In genomic region chr1:32352076-32352475, GRCm38 (mm10) we compare ENCODE assay signal across 23 mouse cellular contexts.
DNase-seq lines count a peak whose midpoint lies in the region; ATAC-seq lines count a peak whose summit lies in the region.
"Had no signal": no experiment of that assay in that cellular context is flagged by ENCODE, and none has a peak within 500 bp of the region (broad histone marks: within the 10 kb centered on the region; RNA-seq: fewer than 3 reads in every experiment).

No protein-coding gene starts in this region.

- H3K9me3 ChIP-seq in hindbrain, embryonic 14.5 days (ENCODE audit: control insufficient read depth, low read length) = no peaks in the 10 kb centered on the region
- no peaks in the 10 kb centered on the region for H3K9me3 ChIP-seq in hindbrain, embryonic 11.5 days (ENCODE audit: control insufficient read depth, low read length)
- no peaks in the 10 kb centered on the region for H3K9me3 ChIP-seq in neural tube, embryonic 13.5 days
- H3K9me3 ChIP-seq: embryonic facial prominence, embryonic 10.5 days; embryonic facial prominence, embryonic 12.5 days; forebrain, embryonic 13.5 days; forebrain, embryonic 15.5 days; G1E had no signal

- H3K9ac ChIP-seq in hindbrain, embryonic 14.5 days = no peak overlapping the region
- H3K9ac ChIP-seq in hindbrain, embryonic 11.5 days (ENCODE audit: low read depth, low read length) = no peak overlapping the region
- H3K9ac ChIP-seq in neural tube, embryonic 13.5 days = no peak overlapping the region
- H3K9ac ChIP-seq: embryonic facial prominence, embryonic 12.5 days; forebrain, embryonic 13.5 days; forebrain, embryonic 15.5 days had no signal

- no peak overlapping the region for H3K4me3 ChIP-seq in hindbrain, embryonic 14.5 days (replicated peaks; ENCODE audit: low read length)
- H3K4me3 ChIP-seq in hindbrain, embryonic 11.5 days (ENCODE audit: low read depth, low read length) = no peak overlapping the region
- H3K4me3 ChIP-seq in neural tube, embryonic 13.5 days = no peak overlapping the region
- H3K4me3 ChIP-seq: embryonic facial prominence, embryonic 10.5 days; embryonic facial prominence, embryonic 12.5 days; forebrain, embryonic 13.5 days; forebrain, embryonic 15.5 days had no signal

- H3K4me1 ChIP-seq in hindbrain, embryonic 14.5 days (replicated peaks; ENCODE audit: control insufficient read depth, insufficient read depth, low read length) = no peaks in the 10 kb centered on the region
- no peaks in the 10 kb centered on the region for H3K4me1 ChIP-seq in hindbrain, embryonic 11.5 days (replicated peaks; ENCODE audit: control insufficient read depth, insufficient read depth, low read length)
- no peaks in the 10 kb centered on the region for H3K4me1 ChIP-seq in neural tube, embryonic 13.5 days (replicated peaks)
- H3K4me1 ChIP-seq: embryonic facial prominence, embryonic 10.5 days; embryonic facial prominence, embryonic 12.5 days; forebrain, embryonic 13.5 days; forebrain, embryonic 15.5 days had no signal

- H3K27ac ChIP-seq in hindbrain, embryonic 14.5 days = no peak overlapping the region
- no peak overlapping the region for H3K27ac ChIP-seq in hindbrain, embryonic 11.5 days (ENCODE audit: low read depth, low read length)
- no peak overlapping the region for H3K27ac ChIP-seq in neural tube, embryonic 13.5 days (replicated peaks)
- H3K27ac ChIP-seq: embryonic facial prominence, embryonic 10.5 days; embryonic facial prominence, embryonic 12.5 days; forebrain, embryonic 13.5 days; forebrain, embryonic 15.5 days had no signal

- no peaks in the 10 kb centered on the region for H3K36me3 ChIP-seq in hindbrain, embryonic 14.5 days (replicated peaks; ENCODE audit: control insufficient read depth, insufficient read depth)
- no peaks in the 10 kb centered on the region for H3K36me3 ChIP-seq in hindbrain, embryonic 11.5 days (ENCODE audit: control insufficient read depth, insufficient read depth, low read length)
- H3K36me3 ChIP-seq in neural tube, embryonic 13.5 days = no peaks in the 10 kb centered on the region
- H3K36me3 ChIP-seq: embryonic facial prominence, embryonic 10.5 days; embryonic facial prominence, embryonic 12.5 days; forebrain, embryonic 15.5 days; G1E had no signal

- 76% methylated on average over 1 of the region's 1 CpGs for WGBS in hindbrain, embryonic 14.5 days
- WGBS in hindbrain, embryonic 11.5 days = 78% methylated on average over 1 of the region's 1 CpGs
- 59% methylated on average over 1 of the region's 1 CpGs for WGBS in neural tube, embryonic 13.5 days

- no peaks in the 10 kb centered on the region for H3K27me3 ChIP-seq in hindbrain, embryonic 14.5 days (ENCODE audit: control insufficient read depth, insufficient read depth, low read length)
- H3K27me3 ChIP-seq in hindbrain, embryonic 11.5 days (ENCODE audit: control insufficient read depth, insufficient read depth, low read length) = no peaks in the 10 kb centered on the region
- H3K27me3 ChIP-seq in neural tube, embryonic 13.5 days = no peaks in the 10 kb centered on the region
- H3K27me3 ChIP-seq: CH12.LX; embryonic facial prominence, embryonic 12.5 days; forebrain, embryonic 13.5 days; forebrain, embryonic 15.5 days; Patski had no signal

- DNase-seq in hindbrain, embryonic 14.5 days (ENCODE audit: low spot score) = no peak
- DNase-seq in hindbrain, embryonic 11.5 days (ENCODE audit: low spot score) = no peak
- no peak for DNase-seq in neural tube, embryonic 10.5 days (ENCODE audit: extremely low spot score, low spot score)
- DNase-seq in lung, adult 18-20 months = no peak
- DNase-seq: adrenal gland, adult 8-10 months; adrenal gland, postnatal 14 days; adrenal gland, postnatal 36 days; B cell, adult 2 months; cerebellum, adult 11-12 months; cerebellum, adult 2 months; cerebellum, adult 9-10 months; cerebellum, postnatal 10 days; cerebellum, postnatal 25 days had no signal

- ATAC-seq in hindbrain, embryonic 14.5 days (ENCODE audit: low FRiP score) = peak; percentile 59; the same call in 1 of the 2 replicates
- no peak for ATAC-seq in hindbrain, embryonic 11.5 days (ENCODE audit: low FRiP score)
- ATAC-seq in neural tube, embryonic 13.5 days (ENCODE audit: low read depth) = peak; percentile 75
- ATAC-seq: activated CD4-positive, CD25-positive, alpha-beta regulatory T cell, adult 4 months; CD4-positive, CD25-positive, alpha-beta regulatory T cell, adult 4 months; forebrain, embryonic 13.5 days; forebrain, embryonic 15.5 days; Patski had no signal

- H3K4me2 ChIP-seq in hindbrain, embryonic 14.5 days (replicated peaks) = no peak overlapping the region
- H3K4me2 ChIP-seq in hindbrain, embryonic 11.5 days (replicated peaks; ENCODE audit: low read depth, low read length) = no peak overlapping the region
- no peak overlapping the region for H3K4me2 ChIP-seq in neural tube, embryonic 13.5 days
- H3K4me2 ChIP-seq: embryonic facial prominence, embryonic 12.5 days; forebrain, embryonic 13.5 days; forebrain, embryonic 15.5 days had no signal
